Mouse (Mus musculus) left cerebral cortex, adult 8-10 months (tissue): Measurements from ENCODE around the gene Rnf152. TPM values are rescaled to one million over a fixed set of nuclear protein-coding genes. Genes with fewer than 3 reads are reported as not detected.

Experiments
- DNase-seq, 2 experiments: peaks; one replicate each; pipeline ENCODE4 v3.0.0; 2022; ENCODE audit warnings: low spot score in 2 of 2
- total RNA-seq, 4 experiments: library from RNA; stranded (reverse); gene quantifications; 2 replicates each; pipeline ENCODE4 v1.2.4; 2022

Rnf152 gene
- total RNA-seq, 4 experiments from 2014 or later, result 9.7 to 12.9 (median 11.3) TPM

DNA sequence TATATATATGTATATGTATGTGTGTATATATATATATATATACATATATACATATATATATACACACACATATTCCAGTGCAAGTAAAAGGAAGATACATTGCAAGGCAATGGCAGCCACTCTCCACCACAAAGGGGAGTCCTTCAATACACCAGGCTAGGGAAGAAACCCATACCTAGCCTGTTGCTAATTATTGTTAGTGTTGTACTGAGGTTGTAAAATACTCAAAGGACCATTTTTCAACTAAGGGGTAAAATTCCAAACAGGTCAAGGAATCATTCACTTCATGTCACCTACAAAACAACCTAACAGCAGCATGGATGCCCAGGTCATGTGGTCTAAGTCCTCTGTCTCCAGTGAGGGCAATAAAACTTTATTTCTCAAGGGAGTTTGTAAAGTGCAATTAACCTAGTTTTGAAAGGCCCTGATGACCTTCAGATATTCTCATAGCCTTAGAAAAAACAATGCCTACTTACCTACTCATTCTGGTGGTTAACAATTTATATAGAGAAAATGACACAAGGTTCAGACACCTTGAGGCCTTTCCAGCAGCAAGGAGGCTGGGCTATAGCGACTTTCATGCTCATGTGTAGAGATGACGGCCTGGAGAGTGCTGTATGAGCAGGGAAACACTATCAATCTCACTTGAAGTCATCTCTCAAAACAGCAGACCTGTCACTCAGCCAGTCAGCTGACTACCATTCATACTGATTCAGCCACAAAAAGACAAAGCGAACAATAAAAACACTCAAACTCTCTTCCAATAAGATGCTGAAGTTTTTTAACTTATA lies 42.3 kb downstream of the Rnf152 start:
- DNase-seq, result no peak

DNA sequence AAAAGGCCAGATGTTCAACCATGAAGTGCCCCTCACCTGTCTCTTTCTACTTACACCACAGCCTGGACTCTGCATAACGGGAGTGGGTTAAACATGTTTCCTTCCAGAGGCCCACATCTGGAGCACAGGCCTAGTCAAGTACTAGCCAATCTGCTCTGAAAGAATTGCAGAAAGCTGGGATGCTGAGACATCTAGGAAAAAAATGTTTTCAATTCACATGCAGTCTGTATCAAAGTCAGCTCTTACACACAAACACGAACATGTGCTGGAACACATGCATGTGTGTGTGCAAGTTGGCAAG lies 44.0 kb downstream of the Rnf152 start:
- DNase-seq, result no peak

DNA sequence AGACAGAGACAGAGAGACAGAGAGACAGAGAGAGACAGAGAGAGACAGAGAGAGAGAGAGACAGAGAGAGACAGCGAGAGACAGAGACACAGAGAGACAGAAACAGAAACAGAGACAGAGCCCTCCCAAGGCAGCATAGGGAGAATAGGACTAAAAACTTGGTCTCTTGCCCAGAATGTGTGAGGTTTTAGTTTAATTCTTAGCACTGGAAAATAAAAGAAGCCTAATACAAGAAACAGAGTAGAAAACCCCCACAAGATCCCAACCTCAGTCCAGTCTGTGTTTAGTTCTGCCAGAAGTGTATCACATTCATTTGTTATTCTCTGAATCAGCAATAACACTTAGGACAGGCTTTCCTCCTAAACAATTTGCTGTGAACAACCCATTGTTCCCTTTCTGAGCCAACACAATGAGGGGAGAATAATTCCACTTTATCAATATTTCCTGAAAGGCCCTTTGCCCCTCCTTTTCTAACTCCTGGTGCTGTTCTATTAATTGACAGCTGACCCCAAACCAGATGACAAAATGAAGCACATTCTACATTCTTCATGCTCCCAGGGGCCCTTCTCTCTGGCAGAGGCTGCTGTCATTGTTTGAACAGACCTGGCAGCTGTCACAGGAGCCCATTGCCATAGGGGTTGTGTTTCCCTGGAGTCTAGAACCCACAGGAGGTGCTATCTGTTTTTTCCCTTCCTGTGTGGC lies 44.5 kb downstream of the Rnf152 start:
- DNase-seq, result no peak

DNA sequence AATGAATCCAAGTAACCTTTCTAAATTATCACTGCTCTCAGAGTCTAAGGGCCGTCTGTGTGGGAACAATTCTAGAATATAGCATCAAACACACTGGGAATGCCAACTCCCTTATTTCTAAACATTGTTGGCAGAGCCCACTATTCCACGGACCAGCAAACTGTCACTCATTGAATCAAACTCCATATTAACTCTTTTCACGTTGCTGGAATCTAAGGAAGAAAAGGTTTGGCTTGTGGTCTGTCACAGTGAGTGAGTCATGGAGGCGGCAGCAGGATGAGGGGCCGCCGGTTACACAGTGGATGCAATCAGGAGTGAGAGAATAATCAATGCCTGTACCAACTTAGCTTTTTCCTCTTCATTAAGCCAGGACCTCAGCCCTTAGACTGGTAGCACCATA lies 54.3 kb downstream of the Rnf152 start:
- DNase-seq, result no peak

DNA sequence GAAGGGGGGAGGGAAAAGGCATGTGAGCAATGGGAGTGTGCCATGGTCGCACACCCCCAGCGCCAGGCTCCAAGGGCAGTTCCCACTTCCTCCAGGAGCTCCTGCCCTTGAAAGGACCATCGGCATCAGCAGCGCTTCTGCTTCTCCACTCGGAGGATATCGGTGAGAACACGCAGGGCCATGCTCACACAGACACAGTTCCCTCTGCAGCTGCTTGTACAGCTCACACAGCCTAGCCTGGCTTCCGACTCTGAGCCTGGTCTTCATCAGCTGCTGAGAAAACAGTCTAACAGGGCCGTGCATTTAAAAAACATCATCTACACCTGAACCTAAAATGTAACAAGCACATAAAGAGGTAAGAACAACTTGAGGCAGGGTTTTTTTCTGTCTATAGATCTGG lies 54.7 kb downstream of the Rnf152 start:
- DNase-seq, result no peak

DNA sequence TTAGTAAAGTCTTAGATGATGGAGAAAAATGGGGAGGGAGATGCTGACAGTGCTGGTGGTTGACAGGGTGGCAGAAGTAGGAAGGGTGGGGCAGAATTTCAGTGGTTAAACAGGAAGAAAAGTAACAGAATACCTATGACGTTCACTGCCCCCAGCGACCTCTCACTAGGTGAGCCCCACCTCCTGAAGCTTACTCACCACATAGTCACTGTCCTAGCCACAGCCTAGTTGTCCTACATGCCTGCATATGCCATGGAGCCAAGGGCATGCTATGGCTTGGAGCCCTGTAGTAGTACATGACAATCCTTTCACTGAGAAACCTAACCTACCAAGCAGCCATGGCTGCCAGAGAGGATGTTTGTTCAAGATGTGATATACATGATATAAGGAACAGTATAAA lies 64.7 kb downstream of the Rnf152 start:
- DNase-seq, result no peak

DNA sequence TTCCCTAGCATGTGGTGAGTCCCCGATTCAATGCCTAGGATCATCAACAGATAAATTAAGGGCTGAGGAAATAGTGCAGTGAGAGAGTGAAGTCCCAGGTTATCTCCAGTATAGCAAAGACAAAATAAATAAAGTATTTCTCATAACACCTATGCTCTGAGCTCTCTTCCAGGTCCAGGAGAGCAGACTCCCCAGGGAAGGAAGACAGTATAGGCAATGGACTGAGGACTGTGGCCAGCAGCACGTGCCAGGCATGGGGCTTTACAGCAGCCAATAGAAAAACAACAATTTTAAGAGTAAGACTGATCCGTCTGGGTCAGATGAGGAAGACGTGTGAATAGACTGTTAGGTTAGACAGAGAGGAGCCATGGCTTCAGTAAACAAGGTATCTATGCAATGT lies 69.0 kb downstream of the Rnf152 start:
- no peak for DNase-seq

DNA sequence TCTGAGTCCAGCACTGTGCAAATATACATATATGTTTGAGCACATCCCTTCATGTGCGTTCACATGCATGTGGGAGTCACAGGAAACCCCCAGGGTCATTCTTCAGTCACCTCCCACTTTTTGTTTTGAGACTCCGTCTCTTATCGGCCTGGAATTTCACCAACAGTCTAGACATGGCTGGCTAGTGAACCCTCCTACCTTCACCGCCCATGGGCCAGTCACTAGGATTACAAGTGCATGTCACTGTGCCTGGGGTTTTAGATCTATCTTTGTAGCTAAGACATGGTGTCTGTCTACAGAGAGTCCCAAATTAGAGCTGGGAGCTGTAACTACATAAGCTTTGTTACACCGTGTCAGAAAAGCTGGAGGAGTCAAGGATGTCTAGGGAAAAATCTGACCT lies 69.6 kb downstream of the Rnf152 start:
- no peak for DNase-seq

DNA sequence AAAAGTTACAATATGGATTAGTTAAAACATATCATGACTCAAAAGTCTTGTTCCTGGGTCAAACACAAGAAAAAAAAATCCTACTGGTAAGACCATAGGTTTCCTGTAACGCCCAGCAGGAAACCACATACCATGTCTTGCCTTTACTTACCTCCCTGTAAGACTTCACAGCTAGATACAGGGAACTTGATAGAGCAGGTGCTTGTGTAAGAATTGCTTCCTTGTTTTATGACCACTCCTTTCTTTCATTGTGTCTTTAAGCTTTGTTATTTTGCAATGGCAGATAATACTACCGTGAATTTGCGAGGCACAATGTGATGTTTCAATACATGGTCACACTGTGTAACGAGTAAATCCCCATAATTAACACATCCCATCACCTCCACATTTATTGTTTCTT lies 71.5 kb downstream of the Rnf152 start:
- no peak for DNase-seq

DNA sequence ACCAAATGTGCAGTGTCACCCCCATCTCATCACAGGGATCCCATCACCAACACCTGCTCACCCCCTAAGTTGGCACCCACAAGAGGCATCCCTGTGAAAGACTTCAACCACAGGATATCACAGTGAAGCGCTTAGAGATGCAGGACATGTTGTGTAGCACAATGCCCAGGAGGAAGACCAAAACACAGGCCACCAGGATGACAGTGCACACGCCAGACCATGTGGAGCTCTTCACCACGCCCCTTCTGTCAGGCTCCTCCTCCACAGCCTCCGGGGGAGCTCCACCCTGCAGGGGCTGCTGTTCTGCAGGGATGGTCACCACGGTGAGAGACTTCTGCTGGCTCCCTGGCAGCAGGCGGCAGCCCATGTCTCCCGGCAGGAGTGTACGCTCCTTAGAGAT lies 72.4 kb downstream of the Rnf152 start:
- DNase-seq, result no peak

GRCm38 (mm10) chr1:105281277-105281676 lies 75.2 kb downstream of the Rnf152 start:
- no peak for DNase-seq

- no peak for DNase-seq
Observed at GRCm38 (mm10) chr1:105280160-105280559, 76.3 kb downstream of the Rnf152 start.

GRCm38 (mm10) chr1:105274500-105275194 lies 81.9 kb downstream of the Rnf152 start:
- DNase-seq, result no peak

DNA sequence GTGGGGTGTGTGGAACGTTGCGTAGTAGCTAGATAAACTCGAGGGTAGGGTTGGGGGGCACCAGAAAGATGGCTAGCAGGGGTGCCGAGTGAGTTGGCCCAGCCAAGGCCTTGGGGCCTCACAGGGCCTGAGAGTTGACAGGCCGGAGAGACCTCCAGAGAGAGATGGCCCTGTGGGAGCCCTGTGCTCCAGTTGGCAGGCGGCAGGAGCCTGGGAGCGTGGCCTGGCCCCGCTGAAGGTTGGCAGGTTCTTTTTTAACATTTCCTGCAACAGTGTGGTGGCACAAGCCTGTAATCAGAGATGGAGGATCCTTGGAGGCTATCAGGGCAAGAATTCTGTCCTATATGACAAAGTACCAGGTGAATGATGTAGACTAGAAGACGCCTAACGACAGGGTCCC lies 85.4 kb downstream of the Rnf152 start:
- no peak for DNase-seq

- DNase-seq, result no peak
Observed at GRCm38 (mm10) chr1:105263283-105264033, 93.1 kb downstream of the Rnf152 start.

DNA sequence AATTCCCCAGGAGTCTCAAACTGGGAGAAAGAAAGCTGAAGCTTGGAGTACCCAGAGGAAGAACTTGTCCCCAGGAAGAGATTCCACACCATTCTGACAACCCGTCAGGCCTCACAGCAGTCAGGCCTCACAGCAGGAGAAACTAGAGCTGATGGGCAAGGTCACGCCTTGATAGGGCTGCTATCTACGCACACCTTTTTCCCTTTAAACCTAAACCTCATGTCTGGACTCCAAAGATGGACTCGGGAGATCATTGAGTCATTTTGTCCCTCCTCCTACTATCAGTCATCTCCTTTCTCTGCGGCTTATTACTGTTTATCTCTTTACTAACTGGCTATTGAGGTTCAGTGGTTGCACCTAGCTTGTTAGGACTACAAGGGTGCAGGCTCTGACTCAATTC lies 96.3 kb downstream of the Rnf152 start:
- DNase-seq, result no peak

- no peak for DNase-seq
Observed at GRCm38 (mm10) chr1:105257199-105257598, 99.3 kb downstream of the Rnf152 start.

- DNase-seq, result no peak
Observed at GRCm38 (mm10) chr1:105249190-105249589, 107.3 kb downstream of the Rnf152 start.

GRCm38 (mm10) chr1:105246651-105247050 lies 109.9 kb downstream of the Rnf152 start:
- no peak for DNase-seq

DNA sequence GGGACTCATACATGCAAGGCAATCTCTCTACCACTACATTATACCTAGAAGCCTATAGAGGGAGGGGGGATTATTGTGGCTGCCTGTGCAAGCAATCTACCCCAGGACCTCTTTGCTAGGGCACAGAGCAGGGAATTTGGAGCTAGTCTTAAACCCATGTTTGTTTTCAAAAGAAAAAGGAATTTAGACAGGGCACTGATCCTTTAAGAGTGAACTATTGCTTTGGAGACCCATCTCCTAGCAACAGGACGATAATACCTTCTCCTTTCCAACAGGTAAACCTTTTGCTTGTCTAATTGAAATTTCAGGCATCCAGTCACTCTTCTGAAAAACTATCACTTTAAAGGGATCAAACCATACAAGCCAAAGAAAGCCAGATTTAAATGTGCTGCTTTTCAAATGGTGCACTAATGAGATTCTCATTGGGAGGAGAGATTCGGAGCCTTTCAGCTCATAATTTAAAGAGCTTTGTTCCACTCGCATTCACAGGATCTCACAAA lies 110.4 kb downstream of the Rnf152 start:
- no peak for DNase-seq

GRCm38 (mm10) chr1:105243359-105244142 lies 113.0 kb downstream of the Rnf152 start:
- DNase-seq, result no peak
